Mouse (Mus musculus) small intestine, adult 2 months (tissue): ENCODE measurements around the gene Rnf130. TPM values are rescaled to one million over a fixed set of nuclear protein-coding genes. Genes with fewer than 3 reads are reported as not detected.

Source experiments
- H3K27ac ChIP-seq: fragments of 200-500 bp; 2 replicates; pipeline ENCODE4 v1.5.1; 2012; ENCODE audit warnings: low read depth, low read length, control low read depth, inconsistent platforms; ENCODE audit not compliant: insufficient read depth
- H3K27me3 ChIP-seq: fragments of 200-500 bp; 2 replicates; pipeline ENCODE4 v1.6.1; 2012; ENCODE audit warnings: mild to moderate bottlenecking, moderate library complexity, low read length, inconsistent platforms; ENCODE audit not compliant: control insufficient read depth, insufficient read depth
- H3K36me3 ChIP-seq: fragments of 200-500 bp; 2 replicates; pipeline ENCODE4 v1.6.1; 2012; ENCODE audit warnings: mild to moderate bottlenecking, low read length, control low read depth, inconsistent platforms; ENCODE audit not compliant: control insufficient read depth, insufficient read depth
- H3K4me1 ChIP-seq: fragments of 200-500 bp; 2 replicates; pipeline ENCODE4 v1.6.1; 2012; ENCODE audit warnings: low read length, inconsistent platforms, mixed read lengths; ENCODE audit not compliant: control insufficient read depth, insufficient read depth, insufficient read length
- H3K4me3 ChIP-seq: fragments of 200-500 bp; 2 replicates; pipeline ENCODE4 v1.5.1; 2012; ENCODE audit warnings: low read depth, mild to moderate bottlenecking, control low read depth, inconsistent platforms, low read length, moderate library complexity
- CTCF ChIP-seq: fragments of 200-500 bp; IDR thresholded peaks from 2 replicates; pipeline ENCODE4 v1.5.1; 2012; ENCODE audit warnings: low read depth, mild to moderate bottlenecking, control low read depth, inconsistent platforms, low read length, moderate library complexity, mixed read lengths; ENCODE audit not compliant: insufficient replicate concordance, insufficient read length; ENCODE audit errors: extremely low read depth
- POLR2A ChIP-seq: fragments of 200-500 bp; IDR thresholded peaks from 2 replicates; pipeline ENCODE4 v1.6.1; 2012; ENCODE audit warnings: low read depth, mild to moderate bottlenecking, control low read depth, inconsistent platforms, low read length, moderate library complexity
- WGBS: fragments of 180-500 bp; shearing (Covaris S2); methylation state at CpG from one replicate; pipeline ENCODE4 v1.1.7; 2018; 5-methylcytosine and 5-hydroxymethylcytosine counted together
- polyA plus RNA-seq: library from polyadenylated mRNA; depleted of rRNA; stranded (reverse); fragments of >200 nt; gene quantifications from 2 replicates; pipeline ENCODE4 v1.2.3, GENCODE M21; 2012; rRNA removed

Rnf130 gene
- polyA plus RNA-seq, 1 experiment: 29.8 TPM

DNA sequence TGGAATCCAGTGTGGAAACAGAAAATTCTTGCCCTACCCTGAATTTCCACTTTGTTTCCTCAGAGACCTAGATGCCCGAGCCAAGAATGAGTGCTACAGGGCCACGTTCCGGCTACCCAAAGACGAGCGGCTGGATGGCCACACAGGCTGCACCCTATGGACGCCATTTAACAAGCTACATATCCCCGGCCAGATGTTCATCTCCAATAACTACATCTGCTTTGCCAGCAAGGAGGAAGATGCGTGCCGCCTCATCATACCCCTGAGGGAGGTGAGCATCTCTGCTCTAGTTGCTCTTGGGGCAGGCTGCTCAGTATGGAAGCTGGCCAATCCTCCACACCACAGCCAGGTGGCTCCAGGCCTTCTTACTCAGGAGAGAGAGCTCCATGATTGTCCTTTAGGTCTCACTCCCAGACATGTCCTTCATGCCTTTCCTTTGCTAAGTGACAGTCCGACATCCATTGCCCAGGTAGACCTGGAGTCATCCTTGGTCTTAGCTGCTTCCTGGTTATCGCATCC is 122.9 kb downstream of the Rnf130 start:
- Histone ChIP-seq H3K36me3 (peaks cover 64% of the 10 kb centered on the region), H3K27me3 (no peaks in the 10 kb centered on the region), H3K27ac (no peak overlapping the region), H3K4me1 (no peaks in the 10 kb centered on the region), H3K4me3 (no peak overlapping the region)
- 96% methylated on average over 11 of the region's 11 CpGs for WGBS
- TF ChIP-seq POLR2A (no peak), CTCF (no peak)

GRCm38 (mm10) chr11:50149200-50149599 is 124.1 kb downstream of the Rnf130 start:
- WGBS: 83% methylated on average over 7 of the region's 7 CpGs
- no peaks in the 10 kb centered on the region for H3K27me3 ChIP-seq
- no peak overlapping the region for H3K27ac ChIP-seq
- H3K36me3 ChIP-seq: peaks cover 63% of the 10 kb centered on the region
- no peaks in the 10 kb centered on the region for H3K4me1 ChIP-seq
- H3K4me3 ChIP-seq: no peak overlapping the region
- TF ChIP-seq POLR2A (no peak), CTCF (no peak)

- H3K4me3 ChIP-seq: no peak overlapping the region
- H3K27ac ChIP-seq: no peak overlapping the region
- TF ChIP-seq POLR2A (no peak), CTCF (no peak)
- H3K4me1 ChIP-seq: no peaks in the 10 kb centered on the region
- WGBS: 80% methylated on average over 9 of the region's 9 CpGs
- H3K27me3 ChIP-seq: no peaks in the 10 kb centered on the region
- H3K36me3 ChIP-seq: peaks cover 63% of the 10 kb centered on the region
Observed at GRCm38 (mm10) chr11:50149603-50150150, 124.5 kb downstream of the Rnf130 start.

GRCm38 (mm10) chr11:50151374-50151773 is 126.2 kb downstream of the Rnf130 start:
- Histone ChIP-seq H3K4me1 (no peaks in the 10 kb centered on the region), H3K36me3 (peaks cover 56% of the 10 kb centered on the region), H3K4me3 (no peak overlapping the region), H3K27me3 (no peaks in the 10 kb centered on the region), H3K27ac (no peak overlapping the region)
- TF ChIP-seq POLR2A (no peak), CTCF (no peak)
- 77% methylated on average over 3 of the region's 3 CpGs for WGBS

DNA sequence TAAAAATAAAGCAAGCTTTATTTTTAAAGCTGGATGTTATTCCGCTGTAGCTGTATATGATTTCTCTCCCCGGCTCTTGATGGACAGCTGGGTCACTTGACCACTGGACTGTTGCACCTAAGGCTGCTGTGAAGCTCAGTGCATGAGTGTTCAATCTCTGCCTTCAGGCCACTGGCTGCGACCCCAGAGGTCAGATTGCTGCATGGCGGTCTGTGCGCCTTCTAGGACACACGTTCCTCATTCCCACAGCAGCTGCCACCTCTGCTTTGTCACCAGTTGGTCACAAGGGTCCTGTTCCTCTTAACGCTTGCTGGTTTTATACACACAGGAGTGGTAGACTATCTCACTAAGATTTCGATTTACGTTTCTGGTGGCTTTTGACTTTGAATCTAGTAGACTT is 129.0 kb downstream of the Rnf130 start:
- TF ChIP-seq CTCF (no peak), POLR2A (no peak)
- Histone ChIP-seq H3K27me3 (no peaks in the 10 kb centered on the region), H3K4me1 (peaks cover 7% of the 10 kb centered on the region; the same call in 1 of the 2 replicates), H3K27ac (no peak overlapping the region), H3K36me3 (peaks cover 65% of the 10 kb centered on the region), H3K4me3 (no peak overlapping the region)
- WGBS: 87% methylated on average over 9 of the region's 9 CpGs

Other genes starting within 250 kb of the Rnf130 start
- 0.48 and 0.71 TPM in 2 replicates for gene Gfpt2, start 231.2 kb upstream of the Rnf130 start, polyA plus RNA-seq
- gene Mapk9, start 178.6 kb upstream of the Rnf130 start, polyA plus RNA-seq: 4.4 and 6.4 TPM in 2 replicates
- 0.37 and 0.52 TPM in 2 replicates for gene Rasgef1c, start 123.5 kb upstream of the Rnf130 start, polyA plus RNA-seq
- gene Tbc1d9b, start 106.0 kb downstream of the Rnf130 start, polyA plus RNA-seq: 19.3 and 31.5 TPM in 2 replicates
- 0.95 and 3.8 TPM in 2 replicates for gene Mrnip, start 149.1 kb downstream of the Rnf130 start, polyA plus RNA-seq
- 89.1 and 171 TPM in 2 replicates for gene Sqstm1, start 185.5 kb downstream of the Rnf130 start, polyA plus RNA-seq
- gene Mgat4b, start 185.5 kb downstream of the Rnf130 start, polyA plus RNA-seq: 116 and 171 TPM in 2 replicates
- gene Ltc4s, start 213.3 kb downstream of the Rnf130 start, polyA plus RNA-seq: 44.3 and 51.3 TPM in 2 replicates